Mouse (Mus musculus) macrophage (primary cell): ENCODE results near the gene Gm5416. TPM values are rescaled to one million over a fixed set of nuclear protein-coding genes. Genes with fewer than 3 reads are reported as not detected.
"Not testable (repeated sequence)": the region's sequence is repeated elsewhere in the genome, so short reads cannot be mapped to it uniquely, and the experiment has no call there.

Experiments
- H3K27ac ChIP-seq: fragments of 350-480 bp; formaldehyde crosslinking; 2 replicates; pipeline ENCODE4 v1.9.0; 2021
- H3K36me3 ChIP-seq: fragments of 350-480 bp; formaldehyde crosslinking; 2 replicates; pipeline ENCODE4 v1.9.0; 2021; ENCODE audit errors: inconsistent target
- H3K4me3 ChIP-seq: fragments of 350-480 bp; formaldehyde crosslinking; 2 replicates; pipeline ENCODE4 v1.9.0; 2021; ENCODE audit errors: inconsistent target
- H3K79me2 ChIP-seq: fragments of 350-480 bp; formaldehyde crosslinking; 2 replicates; pipeline ENCODE4 v1.9.0; 2021; ENCODE audit errors: inconsistent target
- WGBS: methylation state at CpG from one replicate; pipeline ENCODE4 v1.1.7; 2026; ENCODE audit warnings: inconsistent platforms; ENCODE audit not compliant: missing documents; 5-methylcytosine and 5-hydroxymethylcytosine counted together
- polyA plus RNA-seq: library from polyadenylated mRNA; stranded (reverse); fragments of 250-400 nt; gene quantifications from 3 replicates; pipeline ENCODE4 v1.2.4, GENCODE M21; 2018; ENCODE audit warnings: inconsistent platforms
- total RNA-seq, 78 experiments: library from RNA; depleted of rRNA; stranded (reverse); fragments of 250-400 nt; gene quantifications; 1 replicate in 9 of 78; 2 replicates in 24 of 78; 3 replicates in 43 of 78; 4 replicates in 2 of 78; pipeline ENCODE4 v1.2.4; 2018; ENCODE audit warnings: inconsistent platforms in 56 of 78

The Gm5416 gene
- not detected for total RNA-seq (2018; cell fraction: chromatin; rRNA removed)
- not detected for total RNA-seq (2018; cell fraction: cytosol; rRNA removed)
- total RNA-seq (2018; cell fraction: nucleus; rRNA removed), result not detected
- polyA plus RNA-seq, result not detected in 3 replicates

- Histone ChIP-seq H3K36me3 (no peaks in the 10 kb centered on the region), H3K79me2 (no peaks in the 10 kb centered on the region)
- 93% methylated on average over 2 of the region's 2 CpGs for WGBS
Measured at GRCm38 (mm10) chr16:36209967-36210453, at the start of gene Gm5416. TSS of gene Gm5416 (plus strand) at chr16:36210403.

GRCm38 (mm10) chr16:36167841-36168240 is 42.4 kb upstream of the Gm5416 start:
- not testable (repeated sequence) for H3K36me3 ChIP-seq

More at GRCm38 (mm10) chr16:36209967-36210453, at the start of gene Gm5416:
- no peak within 1 kb of the TSS for H3K27ac ChIP-seq
- no peak within 1 kb of the TSS for H3K4me3 ChIP-seq

GRCm38 (mm10) chr16:36176108-36176507 is 34.1 kb upstream of the Gm5416 start:
- no peaks in the 10 kb centered on the region for H3K36me3 ChIP-seq
- H3K79me2 ChIP-seq, result no peaks in the 10 kb centered on the region
- no peak overlapping the region for H3K27ac ChIP-seq
- no peak overlapping the region for H3K4me3 ChIP-seq

More at GRCm38 (mm10) chr16:36167841-36168240, 42.4 kb upstream of the Gm5416 start:
- 91% methylated on average over 7 of the region's 10 CpGs for WGBS
- H3K79me2 ChIP-seq, H3K4me3 ChIP-seq, H3K27ac ChIP-seq: not testable (repeated sequence)

GRCm38 (mm10) chr16:36179910-36180309 is 30.3 kb upstream of the Gm5416 start:
- 73% methylated on average over 2 of the region's 2 CpGs for WGBS

GRCm38 (mm10) chr16:36183912-36184311 is 26.3 kb upstream of the Gm5416 start, which contains the start of gene Gm5483:
TSS of gene Gm5483 (plus strand) at chr16:36184212.
- 91% methylated on average over 2 of the region's 4 CpGs for WGBS
- H3K4me3 ChIP-seq, H3K27ac ChIP-seq, H3K36me3 ChIP-seq, H3K79me2 ChIP-seq: not testable (repeated sequence)

More at GRCm38 (mm10) chr16:36179910-36180309, 30.3 kb upstream of the Gm5416 start:
- no peaks in the 10 kb centered on the region for H3K79me2 ChIP-seq
- no peak overlapping the region for H3K27ac ChIP-seq
- H3K36me3 ChIP-seq, result no peaks in the 10 kb centered on the region
- no peak overlapping the region for H3K4me3 ChIP-seq

GRCm38 (mm10) chr16:36199226-36199625 is 11.0 kb upstream of the Gm5416 start:
- 71% methylated on average over 19 of the region's 19 CpGs for WGBS
- Histone ChIP-seq H3K27ac (no peak overlapping the region), H3K4me3 (no peak overlapping the region), H3K79me2 (no peaks in the 10 kb centered on the region), H3K36me3 (no peaks in the 10 kb centered on the region)

- Histone ChIP-seq H3K4me3 (no peak overlapping the region), H3K79me2 (no peaks in the 10 kb centered on the region), H3K36me3 (no peaks in the 10 kb centered on the region), H3K27ac (no peak overlapping the region)
- 82% methylated on average over 5 of the region's 5 CpGs for WGBS
Measured at GRCm38 (mm10) chr16:36203846-36204245, 6.4 kb upstream of the Gm5416 start.

- not testable (repeated sequence) for H3K79me2 ChIP-seq, H3K27ac ChIP-seq, H3K4me3 ChIP-seq, H3K36me3 ChIP-seq
- 66% methylated on average over 2 of the region's 2 CpGs for WGBS
Measured at GRCm38 (mm10) chr16:36205684-36206083, 4.5 kb upstream of the Gm5416 start.

GRCm38 (mm10) chr16:36221168-36221567 is 11.0 kb downstream of the Gm5416 start, which contains the start of gene 2010005H15Rik:
TSS of gene 2010005H15Rik (plus strand) at chr16:36221468.
- H3K4me3 ChIP-seq, H3K36me3 ChIP-seq, H3K79me2 ChIP-seq, H3K27ac ChIP-seq: not testable (repeated sequence)
- WGBS, result 96% methylated on average over 6 of the region's 7 CpGs

- H3K27ac ChIP-seq, H3K79me2 ChIP-seq, H3K36me3 ChIP-seq: not testable (repeated sequence)
Measured at GRCm38 (mm10) chr16:36260585-36260984, 50.4 kb downstream of the Gm5416 start.

More at GRCm38 (mm10) chr16:36260585-36260984, 50.4 kb downstream of the Gm5416 start:
- not testable (repeated sequence) for H3K4me3 ChIP-seq

Other genes with a start within 250 kb of the Gm5416 start
- gene Kpna1, start 231.7 kb upstream of the Gm5416 start, polyA plus RNA-seq, result 25.3 to 44.8 TPM (median 28.5 TPM) in 3 replicates
- 2.9 to 4.5 TPM (median 3.9 TPM) in 3 replicates for gene Wdr5b, start 169.2 kb upstream of the Gm5416 start, polyA plus RNA-seq
- gene Fam162a, start 138.8 kb upstream of the Gm5416 start, polyA plus RNA-seq, result 32.0 to 75.1 TPM (median 38.9 TPM) in 3 replicates
- 17.7 to 36.1 TPM (median 29.6 TPM) in 3 replicates for gene Ccdc58, start 138.7 kb upstream of the Gm5416 start, polyA plus RNA-seq
- gene Csta1, start 79.2 kb upstream of the Gm5416 start, polyA plus RNA-seq, result not detected in 3 replicates
- 1.5 TPM in 1 of 3 replicates, not detected in the others for gene Stfa2l1, start 53.6 kb upstream of the Gm5416 start, polyA plus RNA-seq
- gene Gm5483, start 26.2 kb upstream of the Gm5416 start, polyA plus RNA-seq, result not detected in 3 replicates
- gene 2010005H15Rik, start 11.1 kb downstream of the Gm5416 start, polyA plus RNA-seq, result not detected in 3 replicates
- gene Stfa1, start 66.5 kb downstream of the Gm5416 start, polyA plus RNA-seq, result not detected in 3 replicates
- gene BC117090, start 123.9 kb downstream of the Gm5416 start, polyA plus RNA-seq, result not detected in 3 replicates
- gene BC100530, start 157.3 kb downstream of the Gm5416 start, polyA plus RNA-seq, result not detected in 3 replicates
- gene Stfa2, start 198.1 kb downstream of the Gm5416 start, polyA plus RNA-seq, result not detected in 3 replicates
- not detected in 3 replicates for gene Stfa3, start 245.0 kb downstream of the Gm5416 start, polyA plus RNA-seq